Mouse (Mus musculus) embryonic facial prominence, embryonic 11.5 days (tissue): ENCODE results near the gene Tie1. TPM values are rescaled to one million over a fixed set of nuclear protein-coding genes. Genes with fewer than 3 reads are reported as not detected.

Experiments used
- ATAC-seq: fragments of 200-750 bp; cut with Nextera tagmentation; replicated peaks from 2 replicates; pipeline ENCODE4 v1.8.0; 2017; ENCODE audit warnings: low read depth; ENCODE audit not compliant: insufficient number of reproducible peaks, low FRiP score, low TSS enrichment
- DNase-seq: peaks from one replicate; pipeline ENCODE4 v3.0.0-alpha.2; 2015; ENCODE audit warnings: low spot score
- H3K27ac ChIP-seq: fragments of 300-500 bp; sonication (generic); replicated peaks from 2 replicates; pipeline ENCODE4 v1.5.1; 2014; ENCODE audit warnings: mild to moderate bottlenecking, low read depth, low read length, control low read depth
- H3K27me3 ChIP-seq: fragments of 300-500 bp; sonication (generic); 2 replicates; pipeline ENCODE4 v1.6.1; 2014; ENCODE audit warnings: mild to moderate bottlenecking, low read length, moderate library complexity, mixed read lengths; ENCODE audit not compliant: control insufficient read depth, insufficient read depth
- H3K36me3 ChIP-seq: fragments of 300-500 bp; sonication (generic); replicated peaks from 2 replicates; pipeline ENCODE4 v1.6.1; 2014; ENCODE audit warnings: low read depth, mild to moderate bottlenecking, low read length, moderate library complexity, mixed read lengths; ENCODE audit not compliant: control insufficient read depth, insufficient read depth
- H3K4me1 ChIP-seq: fragments of 300-500 bp; sonication (generic); 2 replicates; pipeline ENCODE4 v1.6.1; 2014; ENCODE audit warnings: low read length, mixed read lengths; ENCODE audit not compliant: control insufficient read depth, insufficient read depth
- H3K4me2 ChIP-seq: fragments of 300-500 bp; sonication (generic); 2 replicates; pipeline ENCODE4 v1.6.1; 2014; ENCODE audit warnings: low read depth, mild to moderate bottlenecking, control low read depth, low read length, moderate library complexity
- H3K4me3 ChIP-seq: fragments of 300-500 bp; sonication (generic); 2 replicates; pipeline ENCODE4 v1.5.1; 2014; ENCODE audit warnings: low read depth, low read length, control low read depth
- H3K9ac ChIP-seq: fragments of 300-500 bp; sonication (generic); replicated peaks from 2 replicates; pipeline ENCODE4 v1.6.1; 2014; ENCODE audit warnings: mild to moderate bottlenecking, control low read depth, low read length
- H3K9me3 ChIP-seq: fragments of 300-500 bp; sonication (generic); replicated peaks from 2 replicates; pipeline ENCODE4 v1.6.1; 2016; ENCODE audit warnings: mild to moderate bottlenecking, low read length, inconsistent platforms, mixed read lengths; ENCODE audit not compliant: control insufficient read depth
- WGBS: fragments of 180-500 bp; shearing (Covaris S2); extraction: QIAGEN DNeasy Blood & Tissue Kit; methylation state at CpG from one replicate; pipeline ENCODE4 v1.1.7; 2014; 5-methylcytosine and 5-hydroxymethylcytosine counted together
- polyA plus RNA-seq: library from polyadenylated mRNA; unstranded; fragments of >200 nt; fragmentation: Nextera tagmentation; extraction: Ambion mirVana; gene quantifications from 2 replicates; pipeline ENCODE4 v1.2.1, GENCODE M21; 2014

The Tie1 gene
- polyA plus RNA-seq, 1 experiment from 2014 or later, result 8.9 TPM

DNA sequence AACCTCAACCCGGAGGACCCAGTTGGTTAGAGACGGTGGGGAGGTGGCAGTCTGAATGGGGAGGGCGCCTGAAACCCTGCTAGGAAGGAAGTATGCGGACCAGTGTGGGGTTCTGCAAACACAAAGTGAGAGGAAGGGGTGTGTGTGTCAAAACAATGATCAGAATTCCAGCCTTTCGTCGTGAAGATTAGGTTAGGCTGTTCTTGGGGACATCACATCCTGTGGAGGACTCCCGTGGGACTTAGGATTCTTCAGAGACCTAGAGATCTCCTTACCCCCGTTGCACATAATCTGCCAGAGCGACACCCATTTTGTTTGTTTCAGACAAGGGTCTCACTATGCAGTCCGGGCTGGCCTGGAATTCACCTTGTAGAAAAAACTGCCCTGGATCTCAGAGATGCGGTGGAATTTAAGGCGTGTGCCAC, 52.0 kb downstream of the Tie1 start:
- peak overlapping the region; percentile 79 for H3K9ac ChIP-seq
- H3K4me1 ChIP-seq, result peaks cover 2% of the 10 kb centered on the region; the same call in 1 of the 2 replicates
- peak overlapping the region; percentile 89 for H3K4me2 ChIP-seq
- H3K9me3 ChIP-seq, result no peaks in the 10 kb centered on the region
- peak; percentile 45 for DNase-seq
- WGBS, result 11% methylated on average over 12 of the region's 12 CpGs
- no peaks in the 10 kb centered on the region; the same call in 1 of the 2 replicates for H3K36me3 ChIP-seq
- peak overlapping the region; percentile 78 for H3K4me3 ChIP-seq
- H3K27ac ChIP-seq, result peak overlapping the region; percentile 86
- ATAC-seq, result no peak
- H3K27me3 ChIP-seq, result no peaks in the 10 kb centered on the region

DNA sequence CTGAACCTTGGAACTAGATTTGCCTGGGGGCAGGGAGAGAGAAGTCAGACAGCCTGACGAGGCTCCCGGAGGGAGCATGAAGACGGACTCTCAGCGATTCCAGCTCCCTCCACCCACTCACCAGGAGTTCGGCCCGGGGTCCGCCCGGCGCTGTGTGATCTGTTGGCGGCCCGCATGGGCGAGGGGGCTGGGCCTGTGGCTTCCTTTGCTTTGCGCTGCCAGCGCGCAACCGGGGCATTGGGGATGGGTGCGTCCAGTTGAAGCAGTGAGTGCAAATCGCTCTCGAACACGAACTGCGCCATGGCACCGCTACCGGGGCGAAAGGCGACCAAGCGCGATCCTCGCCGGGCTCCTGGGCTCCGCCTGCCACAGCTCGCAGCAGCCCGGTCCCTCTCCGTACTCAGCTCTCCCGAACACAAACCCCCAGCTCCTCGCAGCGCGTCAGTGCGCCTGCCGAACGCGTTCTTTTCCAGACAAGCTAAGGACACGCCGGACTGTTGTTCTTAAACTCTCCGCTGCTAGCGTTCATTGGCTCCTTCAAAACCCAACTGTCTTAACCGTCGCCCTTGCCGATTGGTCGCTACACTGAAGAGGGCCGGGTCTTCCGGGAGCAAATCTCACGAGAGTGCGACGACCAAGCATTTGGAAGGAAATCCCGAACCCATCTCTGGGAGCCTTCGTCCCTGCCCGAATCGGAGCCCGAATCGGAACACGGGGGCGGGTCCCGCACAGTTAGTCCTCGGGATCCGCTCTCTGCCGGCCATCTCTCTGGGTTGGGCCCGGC, 52.8 kb downstream of the Tie1 start, which contains the start of gene Cdc20:
Cdc20 (minus strand) TSS at position 533 of the 784 bp plus-strand sequence.
- DNase-seq (peak; percentile 97), ATAC-seq (peak; percentile 93)
- Histone ChIP-seq H3K4me2 (peak within 1 kb of the TSS; percentile 89), H3K4me1 (peaks cover 2% of the 10 kb centered on the region; the same call in 1 of the 2 replicates), H3K36me3 (peaks cover 3% of the 10 kb centered on the region; the same call in 1 of the 2 replicates), H3K9me3 (no peaks in the 10 kb centered on the region), H3K27me3 (no peaks in the 10 kb centered on the region), H3K9ac (peak within 1 kb of the TSS; percentile 79), H3K4me3 (peak within 1 kb of the TSS; percentile 78), H3K27ac (peak within 1 kb of the TSS; percentile 86)
- WGBS, result under 1% methylated on average over 67 of the region's 67 CpGs

DNA sequence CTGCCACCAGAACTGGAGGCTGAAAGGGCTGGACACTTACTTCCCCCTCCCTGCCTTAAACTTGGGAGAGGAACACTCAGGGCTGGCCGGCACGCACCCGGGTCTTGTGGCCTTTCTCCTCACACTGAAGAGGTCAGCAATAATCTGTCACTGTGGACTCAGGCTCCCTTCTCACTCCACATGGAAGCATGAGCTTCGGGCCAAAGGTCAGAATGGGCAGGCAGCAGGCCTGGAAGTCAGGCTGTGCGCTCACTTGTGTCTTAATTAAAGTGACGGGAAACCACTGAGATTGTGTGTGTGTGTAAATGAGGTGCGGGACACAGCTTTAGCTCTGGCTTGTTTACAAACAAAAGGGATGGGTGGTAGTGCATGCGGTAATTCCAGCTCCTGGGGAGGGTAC, 57.5 kb downstream of the Tie1 start:
- no peak overlapping the region for H3K27ac ChIP-seq
- no peak overlapping the region for H3K9ac ChIP-seq
- ATAC-seq, result no peak
- DNase-seq, result no peak
- no peak overlapping the region for H3K4me3 ChIP-seq
- 69% methylated on average over 8 of the region's 8 CpGs for WGBS
- no peak overlapping the region for H3K4me2 ChIP-seq
- no peaks in the 10 kb centered on the region for H3K9me3 ChIP-seq
- H3K4me1 ChIP-seq, result peaks cover 2% of the 10 kb centered on the region; the same call in 1 of the 2 replicates
- H3K27me3 ChIP-seq, result no peaks in the 10 kb centered on the region
- H3K36me3 ChIP-seq, result peaks cover 6% of the 10 kb centered on the region; the same call in 1 of the 2 replicates

DNA sequence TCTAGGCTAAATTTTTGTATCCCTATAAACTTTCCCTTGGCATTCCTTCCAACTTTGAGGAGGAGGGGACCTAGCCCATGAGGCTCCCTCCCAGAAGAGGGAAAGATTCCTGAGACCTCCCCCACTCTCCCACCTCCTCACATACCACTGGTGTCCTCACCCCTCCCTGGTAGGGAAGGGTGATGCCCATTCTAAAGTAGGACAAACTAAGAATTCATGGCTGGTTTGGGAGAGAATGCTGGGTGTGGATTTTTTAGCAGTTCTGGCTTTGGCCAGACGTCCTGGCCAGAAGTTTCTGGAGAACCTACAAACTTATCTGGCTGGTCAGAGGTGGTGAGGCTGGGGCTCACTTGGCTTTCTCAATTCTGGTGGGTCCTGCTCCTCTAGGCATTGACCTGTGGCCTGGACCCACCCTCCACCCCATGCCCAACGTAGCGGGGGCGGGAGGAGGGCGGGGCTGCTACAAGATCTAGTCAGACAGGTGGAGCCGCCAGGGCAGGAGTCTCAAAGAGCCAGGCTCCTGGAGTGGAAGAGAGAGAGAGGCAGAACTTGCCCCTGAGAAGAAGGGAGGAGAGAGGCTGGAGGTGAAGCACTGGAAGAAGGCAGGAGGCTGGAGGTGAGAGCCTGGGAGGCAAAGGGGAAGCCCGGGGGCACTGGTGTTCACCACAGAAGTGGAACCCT, 60.5 kb downstream of the Tie1 start:
- DNase-seq, result no peak
- Histone ChIP-seq H3K9me3 (no peaks in the 10 kb centered on the region), H3K27ac (no peak overlapping the region), H3K4me1 (no peaks in the 10 kb centered on the region), H3K9ac (no peak overlapping the region; the same call in 1 of the 2 replicates), H3K27me3 (no peaks in the 10 kb centered on the region), H3K4me3 (no peak overlapping the region), H3K36me3 (peaks cover 6% of the 10 kb centered on the region; the same call in 1 of the 2 replicates), H3K4me2 (no peak overlapping the region)
- WGBS, result 50% methylated on average over 7 of the region's 7 CpGs
- ATAC-seq, result no peak

DNA sequence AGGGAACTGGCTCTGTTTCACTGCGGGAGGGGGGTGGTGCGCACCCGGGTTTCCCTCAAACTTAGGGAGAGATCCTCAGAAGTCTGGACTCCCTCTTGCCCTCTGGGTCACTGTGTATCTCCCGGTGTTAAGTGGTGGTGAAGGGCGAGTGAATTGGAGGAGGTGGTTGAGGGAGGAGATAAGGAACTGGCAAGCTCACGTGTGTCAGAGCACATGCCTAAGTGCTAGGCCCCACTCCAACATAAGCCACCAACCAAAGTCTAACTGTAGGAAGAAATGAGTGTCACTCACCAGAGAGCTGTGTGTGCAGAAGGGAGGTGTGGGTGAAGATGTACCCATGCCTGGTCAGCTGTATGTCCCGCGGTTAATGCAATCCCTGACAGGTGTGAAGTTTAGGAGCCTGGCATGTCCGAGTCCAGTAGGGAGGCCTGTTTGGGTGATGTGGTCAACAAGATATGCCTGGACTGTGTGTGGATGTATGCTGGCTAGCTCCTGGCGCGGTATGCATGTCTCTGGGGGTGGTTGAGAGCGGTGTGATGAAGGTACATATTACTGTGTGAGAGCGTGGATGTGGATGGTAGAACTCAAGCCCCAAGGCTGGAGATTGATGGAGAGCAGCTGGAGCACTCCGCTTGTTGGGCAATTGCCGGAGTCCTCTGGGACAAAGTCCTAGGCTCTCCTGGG, 61.2 kb downstream of the Tie1 start:
- Histone ChIP-seq H3K36me3 (peaks cover 6% of the 10 kb centered on the region; the same call in 1 of the 2 replicates), H3K9me3 (no peaks in the 10 kb centered on the region), H3K27me3 (no peaks in the 10 kb centered on the region), H3K4me3 (peak overlapping the region; percentile 66), H3K4me1 (no peaks in the 10 kb centered on the region), H3K27ac (no peak overlapping the region), H3K4me2 (peak overlapping the region; percentile 86), H3K9ac (peak overlapping the region; percentile 70)
- ATAC-seq, result 0 out of 2 replicates have a peak, but pooled peaks have one; percentile 5
- WGBS, result 49% methylated on average over 15 of the region's 15 CpGs
- DNase-seq, result no peak

DNA sequence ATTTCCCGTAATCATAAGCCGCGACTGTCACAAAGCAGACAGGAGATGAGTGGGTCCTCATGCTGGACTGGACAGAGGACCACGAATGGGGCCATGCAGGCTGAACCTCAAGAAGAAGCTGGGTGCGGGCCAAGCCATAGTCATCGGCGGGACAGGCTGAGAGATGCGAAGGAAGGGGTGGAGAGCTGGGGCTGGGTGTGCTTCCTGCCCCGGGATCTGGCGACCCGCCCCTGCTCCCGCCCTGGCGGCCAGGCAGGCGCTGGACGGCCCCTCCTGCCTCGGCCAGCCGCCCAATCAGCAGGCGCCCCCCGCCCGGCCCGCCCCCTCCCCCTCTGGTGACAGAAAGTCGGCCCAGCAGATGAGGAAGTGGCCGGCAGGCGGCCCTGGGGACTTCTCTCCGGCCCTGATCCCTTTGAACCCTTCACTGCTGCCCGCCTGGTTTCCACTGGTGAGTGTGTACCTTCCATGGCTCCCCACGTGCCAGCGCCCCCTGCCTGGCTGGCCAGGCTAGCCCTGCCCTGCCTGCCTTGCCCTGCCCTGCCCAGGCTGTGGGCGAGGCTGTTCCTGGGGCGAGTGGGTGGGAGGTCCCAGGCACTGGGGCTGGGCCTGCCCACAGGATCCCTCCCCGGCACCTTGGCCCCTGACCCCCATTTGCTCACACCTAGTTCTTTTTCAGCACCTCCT, 62.0 kb downstream of the Tie1 start, which contains the start of gene Elovl1:
Elovl1 (plus strand) TSS at position 326 of the 684 bp plus-strand sequence.
- H3K4me2 ChIP-seq, result peak within 1 kb of the TSS; percentile 86
- H3K9ac ChIP-seq, result peak within 1 kb of the TSS; percentile 77
- 0 out of 2 replicates have a peak within 1 kb of the TSS, but pooled peaks have one; percentile 62 for H3K27ac ChIP-seq
- peak within 1 kb of the TSS; percentile 66 for H3K4me3 ChIP-seq
- under 1% methylated on average over 29 of the region's 31 CpGs for WGBS
- peaks cover 6% of the 10 kb centered on the region; the same call in 1 of the 2 replicates for H3K36me3 ChIP-seq
- no peaks in the 10 kb centered on the region for H3K27me3 ChIP-seq
- no peaks in the 10 kb centered on the region for H3K4me1 ChIP-seq
- H3K9me3 ChIP-seq, result no peaks in the 10 kb centered on the region
- DNase-seq (peak; percentile 86), ATAC-seq (peak; percentile 96)

DNA sequence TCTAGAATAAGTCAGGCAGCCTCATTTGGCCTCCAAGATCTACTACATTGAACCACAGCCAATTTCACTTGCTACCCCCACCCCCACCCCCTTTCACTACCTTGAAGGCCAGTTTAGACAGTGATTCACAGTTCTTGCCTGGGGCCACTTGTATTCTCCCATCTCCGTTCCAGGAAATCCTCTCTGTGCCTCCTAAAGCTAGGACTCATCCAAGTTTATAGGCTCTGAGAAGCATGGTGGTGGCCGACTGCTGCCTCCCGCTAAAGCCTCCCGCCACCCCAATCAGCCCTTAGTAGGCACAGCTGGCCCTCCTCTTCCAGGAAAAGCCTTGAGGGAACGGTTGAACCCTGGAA, 62.5 kb downstream of the Tie1 start:
- 2% methylated on average over 5 of the region's 5 CpGs for WGBS

More for the DNA sequence above, 62.5 kb downstream of the Tie1 start:
- Histone ChIP-seq H3K4me1 (no peaks in the 10 kb centered on the region), H3K9ac (peak overlapping the region; percentile 77), H3K4me2 (peak overlapping the region; percentile 86), H3K4me3 (peak overlapping the region; percentile 66), H3K36me3 (peaks cover 5% of the 10 kb centered on the region; the same call in 1 of the 2 replicates), H3K27me3 (no peaks in the 10 kb centered on the region), H3K27ac (no peak overlapping the region), H3K9me3 (no peaks in the 10 kb centered on the region)
- ATAC-seq (peak; percentile 20; the same call in 1 of the 2 replicates), DNase-seq (no peak)
